Mouse (Mus musculus) lung, adult 2 months (tissue): Measurements from ENCODE around the gene Snrpg.

Experiments
- CTCF ChIP-seq: fragments of 200-500 bp; IDR thresholded peaks from 2 replicates; pipeline ENCODE4 v1.5.1; 2011; ENCODE audit warnings: mild to moderate bottlenecking, low read length, control low read depth; ENCODE audit not compliant: insufficient read depth
- POLR2A ChIP-seq: fragments of 200-500 bp; IDR thresholded peaks from 2 replicates; pipeline ENCODE4 v1.6.1; 2011; ENCODE audit warnings: low read depth, mild to moderate bottlenecking, control low read depth, low read length, borderline replicate concordance; ENCODE audit errors: extremely low read depth

- TF ChIP-seq CTCF (no peak), POLR2A (no peak)
Observed at GRCm38 (mm10) chr6:86399995-86400394, 28.9 kb downstream of the Snrpg start.
